Mouse (Mus musculus): ENCODE measurements around the gene Pycard. TPM values are rescaled to one million over a fixed set of nuclear protein-coding genes. Genes with fewer than 3 reads are reported as not detected.
A peak's percentile ranks its signal among the peaks of the same experiment; 100 is the strongest.

Gene Pycard
- total and polyA plus RNA-seq, 3 experiments: 5.1 to 52.5 (median 8.1) TPM

- Histone ChIP-seq H3K4me1 (ENCODE audit: control insufficient read depth in 1 of 2, insufficient read depth in 2 of 2) (peaks cover 0 to 2% of the 10 kb centered on the region in 2 experiments; a peak in 2 of 4 replicates), H3K4me2 (ENCODE audit: insufficient read depth, low read depth, poor library complexity, severe bottlenecking) (no peak overlapping the region), H3K79me2 (replicated peaks; ENCODE audit: control insufficient read depth, extremely low read depth, insufficient read depth, poor library complexity, severe bottlenecking) (no peaks in the 10 kb centered on the region), H3K9ac (ENCODE audit: insufficient read depth, low read depth) (no peak overlapping the region), H3K4me3 (replicated peaks in 1 of 3; ENCODE audit: low read depth in 2 of 3, low read length in 2 of 3, poor library complexity in 1 of 3) (no peak overlapping the region), H3K27ac (ENCODE audit: insufficient read depth, low read depth) (no peak overlapping the region), H3K36me3 (replicated peaks in 1 of 2; ENCODE audit: control insufficient read depth in 1 of 2, insufficient read depth in 1 of 2, low read length in 1 of 2) (peaks cover 0 to 23% of the 10 kb centered on the region in 2 experiments), H3K9me3 (replicated peaks; ENCODE audit: low read length) (peaks cover 4% of the 10 kb centered on the region), H3K27me3 (replicated peaks) (no peaks in the 10 kb centered on the region)
- dilution Hi-C loops (cut with MboI; ENCODE audit: extremely low pct_ligation_motif_present, extremely low pct_unique_long_range_greater_than_20kb, low sequenced_read_pairs): no loop called here
- in situ Hi-C loops (cut with MboI; ENCODE audit: low pct_ligation_motif_present, low pct_unique_long_range_greater_than_20kb, low sequenced_read_pairs): loop anchor here (10.0 kb wide), 1 partner anchor 205 kb away; the partner anchor contains the start of gene Cox6a2
- DNase-seq (ENCODE audit: extremely low read depth): no peak
- TF ChIP-seq MEF2A (IDR thresholded peaks at IDR 0.05; ENCODE audit: borderline replicate concordance, low read depth, low read length) (no peak), MAFK (IDR thresholded peaks at IDR 0.05; ENCODE audit: insufficient replicate concordance, low read length) (no peak), MXI1 (IDR thresholded peaks at IDR 0.05; ENCODE audit: low read depth, low read length) (no peak), BHLHE40 (IDR thresholded peaks at IDR 0.05; ENCODE audit: low read depth, low read length) (no peak), NRF1 (IDR thresholded peaks at IDR 0.05; ENCODE audit: low read depth, low read length) (no peak), JUN (IDR thresholded peaks at IDR 0.05; ENCODE audit: insufficient read depth, low read depth, low read length) (no peak), ZKSCAN1 (IDR thresholded peaks at IDR 0.05; ENCODE audit: borderline replicate concordance, low read depth, low read length) (no peak), RAD21 (IDR thresholded peaks at IDR 0.05; ENCODE audit: low read depth, low read length) (no peak), KAT2A (IDR thresholded peaks at IDR 0.05; ENCODE audit: insufficient replicate concordance, low read length) (no peak), UBTF (IDR thresholded peaks at IDR 0.05; ENCODE audit: low read depth, low read length) (no peak), GABPA (IDR thresholded peaks at IDR 0.05; ENCODE audit: insufficient replicate concordance, low read depth, low read length) (no peak), EP300 (IDR thresholded peaks at IDR 0.05; ENCODE audit: low read length) (no peak), TCF12 (IDR thresholded peaks at IDR 0.05; ENCODE audit: low read depth, low read length) (no peak), ELF1 (IDR thresholded peaks at IDR 0.05; ENCODE audit: low read depth, low read length) (no peak)
Observed at GRCm38 (mm10) chr7:127999436-127999835, 5.8 kb upstream of the Pycard start.

- no peaks in the 10 kb centered on the region for H3K9me3 ChIP-seq (replicated peaks; ENCODE audit: low read length)
- H3K36me3 ChIP-seq (replicated peaks in 1 of 2; ENCODE audit: control insufficient read depth in 1 of 2, insufficient read depth in 1 of 2, low read length in 1 of 2): peaks cover 7 to 79% of the 10 kb centered on the region in 2 experiments
- no peak for DNase-seq (ENCODE audit: extremely low read depth)
- peaks cover 2 to 21% of the 10 kb centered on the region in 2 experiments; a peak in 3 of 4 replicates for H3K4me1 ChIP-seq (ENCODE audit: control insufficient read depth in 1 of 2, insufficient read depth in 2 of 2)
- H3K27me3 ChIP-seq (replicated peaks): no peaks in the 10 kb centered on the region
- H3K79me2 ChIP-seq (replicated peaks; ENCODE audit: control insufficient read depth, extremely low read depth, insufficient read depth, poor library complexity, severe bottlenecking): no peaks in the 10 kb centered on the region
- H3K27ac ChIP-seq (ENCODE audit: insufficient read depth, low read depth): 0 out of 2 replicates have a peak overlapping the region, but pooled peaks have one; percentile 23
- H3K4me3 ChIP-seq (replicated peaks in 1 of 3; ENCODE audit: low read depth in 2 of 3, low read length in 2 of 3, poor library complexity in 1 of 3): peak overlapping the region; percentile 26 to 54 (median 35)
- TF ChIP-seq ZNF384 (IDR thresholded peaks at IDR 0.05; ENCODE audit: low read depth, low read length): 0 out of 2 replicates have a peak, but pooled peaks have one; percentile 15
- no peak for TF ChIP-seq KAT2A (IDR thresholded peaks at IDR 0.05; ENCODE audit: insufficient replicate concordance, low read length)
- no peak for TF ChIP-seq MAX (IDR thresholded peaks at IDR 0.05; ENCODE audit: low read length)
- TF ChIP-seq CTCF (conservative IDR thresholded peaks at IDR 0.05 in 1 of 2, IDR thresholded peaks at IDR 0.05 in 1 of 2; ENCODE audit: low read depth in 2 of 2, low read length in 2 of 2): no peak
- no peak for TF ChIP-seq MAZ (IDR thresholded peaks at IDR 0.05; ENCODE audit: low read depth, low read length)
- peak; percentile 82 for TF ChIP-seq MAFK (IDR thresholded peaks at IDR 0.05; ENCODE audit: insufficient replicate concordance, low read length)
- peak; percentile 30 for TF ChIP-seq POLR2A (IDR thresholded peaks at IDR 0.05; ENCODE audit: low read depth, low read length)
- peak; percentile 21; the same call in 1 of the 2 replicates for TF ChIP-seq POLR2AphosphoS2 (IDR thresholded peaks at IDR 0.05; ENCODE audit: low read depth, low read length)
- TF ChIP-seq USF2 (conservative IDR thresholded peaks at IDR 0.05; ENCODE audit: low read depth, low read length): no peak
- TF ChIP-seq GABPA (IDR thresholded peaks at IDR 0.05; ENCODE audit: insufficient replicate concordance, low read depth, low read length): no peak
- TF ChIP-seq E2F4 (IDR thresholded peaks at IDR 0.05; ENCODE audit: insufficient replicate concordance, low read depth, low read length): no peak
- in situ Hi-C loops (cut with MboI; ENCODE audit: low pct_ligation_motif_present, low pct_unique_long_range_greater_than_20kb, low sequenced_read_pairs) (loop anchor here (10.0 kb wide), 1 partner anchor 212 kb away; the partner anchor contains the start of gene Cox6a2), dilution Hi-C loops (cut with MboI; ENCODE audit: extremely low pct_ligation_motif_present, extremely low pct_unique_long_range_greater_than_20kb, low sequenced_read_pairs) (no loop called here)
- peak overlapping the region; percentile 46; the same call in 1 of the 2 replicates for H3K9ac ChIP-seq (ENCODE audit: insufficient read depth, low read depth)
- peak overlapping the region; percentile 48 for H3K4me2 ChIP-seq (ENCODE audit: insufficient read depth, low read depth, poor library complexity, severe bottlenecking)
Observed at GRCm38 (mm10) chr7:127992488-127993340, 953 bp downstream of the Pycard start.

All from CH12.LX (cell line).